Mouse (Mus musculus): ENCODE data around the gene Dnah11. TPM values are rescaled to one million over a fixed set of nuclear protein-coding genes. Genes with fewer than 3 reads are reported as not detected.

Gene Dnah11
- polyA plus RNA-seq (2014; fragmentation: Illumina TruSeq; extraction: RNeasy Lipid Tissue Mini Kit (QIAGEN cat#74804); ENCODE audit: low read depth, low replicate concordance), result 0.13 TPM

DNA sequence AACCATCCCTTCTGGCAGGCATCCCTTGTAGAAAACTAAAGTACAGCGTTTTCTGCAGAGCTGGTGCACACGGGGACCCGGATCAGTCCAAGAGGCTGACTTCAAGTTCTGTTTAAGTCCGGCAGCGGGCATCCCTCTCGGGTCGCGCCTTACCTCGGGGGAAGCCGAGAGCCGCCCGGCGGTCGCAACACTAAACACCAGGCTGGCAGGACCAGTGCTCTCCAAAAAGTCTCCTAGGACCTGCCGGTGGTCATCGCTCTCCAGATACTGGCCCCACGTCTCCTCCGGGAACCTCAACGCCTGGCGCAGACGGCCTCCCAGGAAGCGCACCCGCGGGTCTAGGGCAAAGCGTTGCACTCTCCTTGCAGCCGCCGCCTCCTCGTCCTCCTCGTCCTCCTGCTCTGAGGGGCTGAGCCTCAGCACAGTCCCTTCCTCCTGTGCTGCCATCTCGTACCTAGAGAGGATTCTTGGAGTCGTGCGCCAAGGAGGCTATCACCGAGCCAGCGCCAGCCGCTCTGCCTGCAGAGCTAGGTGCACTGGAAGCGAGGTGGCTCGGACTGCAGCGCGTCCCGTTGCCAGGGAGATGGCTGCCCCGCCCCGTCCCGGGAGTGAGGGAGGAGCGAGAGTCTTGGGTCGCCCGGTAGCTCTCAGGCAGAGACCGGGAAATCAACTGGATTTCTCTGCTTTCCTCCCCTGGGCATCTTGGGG lies at the start of gene Dnah11:
Gene Dnah11 (minus strand): TSS at position 658 of the 708 bp plus-strand sequence.

Other genes starting within 250 kb of the Dnah11 start
- gene Sp4, start 102.4 kb upstream of the Dnah11 start, polyA plus RNA-seq (2014; fragmentation: Illumina TruSeq; extraction: RNeasy Lipid Tissue Mini Kit (QIAGEN cat#74804); ENCODE audit: low read depth, low replicate concordance), result 18.3 TPM